Mouse (Mus musculus) bone marrow, adult 2 months (tissue): ENCODE measurements around the gene Ap2m1.

ENCODE experiments used
- CTCF ChIP-seq: fragments of 200-500 bp; IDR thresholded peaks from 2 replicates; pipeline ENCODE4 v1.5.1; 2011; ENCODE audit warnings: low read length, control low read depth; ENCODE audit not compliant: control insufficient read depth, insufficient read depth
- POLR2A ChIP-seq: fragments of 200-500 bp; IDR thresholded peaks from 2 replicates; pipeline ENCODE4 v1.6.1; 2011; ENCODE audit warnings: low read depth, mild to moderate bottlenecking, control low read depth, low read length, borderline replicate concordance; ENCODE audit not compliant: control insufficient read depth

DNA sequence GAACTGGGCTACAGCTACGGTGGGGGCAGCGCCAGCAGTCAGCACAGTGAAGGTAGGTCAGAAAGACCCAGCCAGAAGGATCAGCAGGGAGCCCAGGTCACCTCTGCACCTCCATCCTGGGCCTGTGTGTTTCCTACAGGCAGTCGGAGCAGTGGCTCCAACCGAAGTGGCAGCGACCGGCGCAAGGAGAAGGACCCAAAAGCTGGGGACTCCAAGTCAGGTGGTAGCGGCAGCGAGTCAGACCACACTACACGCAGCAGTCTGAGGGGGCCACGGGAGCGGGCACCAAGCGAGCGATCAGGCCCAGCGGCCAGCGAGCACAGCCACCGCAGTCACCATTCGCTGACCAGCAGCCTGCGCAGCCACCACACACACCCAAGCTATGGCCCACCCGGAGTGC lies 4.3 kb upstream of the Ap2m1 start:
- TF ChIP-seq POLR2A = no peak
- TF ChIP-seq CTCF = no peak
